Mouse (Mus musculus) mouse trophoblast stem cell (cell line): Measurements from ENCODE around the gene Tnnc1.

ENCODE experiments used
- in situ Hi-C, 2 experiments: fragments of 300-500 bp; cut with MseI, MboI; formaldehyde crosslinking; loops; 2 replicates in 1 of 2; 3 replicates in 1 of 2; pipeline ENCODE4 v1.15.1; 2025

Tnnc1 gene

DNA sequence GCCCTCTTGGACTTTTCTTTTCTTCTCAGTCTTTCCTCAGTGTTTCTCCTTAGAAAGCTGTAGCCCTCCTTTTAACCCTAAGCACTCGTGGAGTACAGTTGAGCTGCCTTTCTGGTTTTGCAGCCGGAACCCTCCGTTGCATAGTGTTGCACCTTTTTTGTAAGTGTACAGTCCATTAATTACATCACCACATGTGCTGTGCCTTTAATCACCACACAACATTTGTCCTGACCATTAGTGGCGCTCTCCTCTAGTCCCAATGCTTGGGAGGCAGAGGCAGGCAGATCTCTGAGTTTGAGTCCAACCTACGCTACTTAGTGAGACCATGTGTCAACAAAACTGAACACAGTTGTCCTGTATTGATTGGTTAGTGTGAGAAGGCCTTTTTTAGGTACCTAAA lies 44.0 kb downstream of the Tnnc1 start:
- in situ Hi-C loops, result no loop called here

- in situ Hi-C loops, result no loop called here
Measured at GRCm38 (mm10) chr14:31258476-31259050, 50.5 kb downstream of the Tnnc1 start.

GRCm38 (mm10) chr14:31260374-31260773 lies 52.3 kb downstream of the Tnnc1 start:
- in situ Hi-C loops, result no loop called here

- in situ Hi-C loops, result no loop called here
Measured at GRCm38 (mm10) chr14:31260932-31261331, 52.8 kb downstream of the Tnnc1 start.
